Comparison of ENCODE assay signal across 8 mouse cellular contexts in genomic region chr11:3291311-3292061, GRCm38 (mm10). TPM values are rescaled to one million over a fixed set of nuclear protein-coding genes. Genes with fewer than 3 reads are reported as not detected.
DNase-seq lines count a peak whose midpoint lies in the region; ATAC-seq and TF ChIP-seq lines count a peak whose summit lies in the region.

No protein-coding gene starts in this region.

- TF ChIP-seq CTCF in lung, embryonic 14.5 days (IDR thresholded peaks at IDR 0.05; ENCODE audit: low read depth): no peak

- no peaks in the 10 kb centered on the region for H3K27me3 ChIP-seq in lung, embryonic 14.5 days (ENCODE audit: insufficient read depth, low read length)
- no peaks in the 10 kb centered on the region for H3K27me3 ChIP-seq in heart, embryonic 13.5 days (replicated peaks)
- H3K27me3 ChIP-seq in limb, embryonic 11.5 days (ENCODE audit: control insufficient read depth, insufficient read depth, low read length): no peaks in the 10 kb centered on the region

- peaks cover 47% of the 10 kb centered on the region for H3K36me3 ChIP-seq in lung, embryonic 14.5 days (ENCODE audit: insufficient read depth)
- H3K36me3 ChIP-seq in heart, embryonic 13.5 days: peaks cover 40% of the 10 kb centered on the region
- H3K36me3 ChIP-seq in limb, embryonic 11.5 days (ENCODE audit: control insufficient read depth, insufficient read depth, low read length): peaks cover 27% of the 10 kb centered on the region

- DNase-seq in lung, embryonic 14.5 days: peak; percentile 33
- no peak for DNase-seq in lung, postnatal 36 days
- DNase-seq in c-Kit-negative CD71-positive TER-119-positive erythroid progenitor cells, embryonic 14.5 days (ENCODE audit: low read depth, low spot score): peak; percentile 16
- peak; percentile 52 for DNase-seq in limb, embryonic 11.5 days (ENCODE audit: low spot score)
- peak; percentile 47 for DNase-seq in naive thymus-derived CD4-positive, alpha-beta T cell, adult 2 months (ENCODE audit: low read depth)
- no peak for DNase-seq in adrenal gland, postnatal 10 days
- DNase-seq in ovary, adult 18-20 months (ENCODE audit: low spot score): no peak

- peaks cover 22% of the 10 kb centered on the region for H3K4me1 ChIP-seq in lung, embryonic 14.5 days (ENCODE audit: insufficient read depth)
- peaks cover 64% of the 10 kb centered on the region for H3K4me1 ChIP-seq in heart, embryonic 13.5 days
- H3K4me1 ChIP-seq in limb, embryonic 11.5 days (ENCODE audit: control insufficient read depth, insufficient read depth, low read length): peaks cover 15% of the 10 kb centered on the region

- H3K4me2 ChIP-seq in lung, embryonic 14.5 days: peak overlapping the region; percentile 100
- H3K4me2 ChIP-seq in heart, embryonic 13.5 days: peak overlapping the region; percentile 99
- peak overlapping the region; percentile 100 for H3K4me2 ChIP-seq in limb, embryonic 11.5 days (ENCODE audit: low read depth, severe bottlenecking)

- H3K4me3 ChIP-seq in lung, embryonic 14.5 days (ENCODE audit: low read depth, low read length): peak overlapping the region; percentile 93
- peak overlapping the region; percentile 69 for H3K4me3 ChIP-seq in heart, embryonic 13.5 days
- peak overlapping the region; percentile 91 for H3K4me3 ChIP-seq in limb, embryonic 11.5 days (ENCODE audit: low read depth, low read length)

- H3K9me3 ChIP-seq in lung, embryonic 14.5 days (ENCODE audit: low read depth, low read length): no peaks in the 10 kb centered on the region
- H3K9me3 ChIP-seq in heart, embryonic 13.5 days: no peaks in the 10 kb centered on the region
- H3K9me3 ChIP-seq in limb, embryonic 11.5 days (ENCODE audit: control insufficient read depth, low read length): no peaks in the 10 kb centered on the region

- H3K27ac ChIP-seq in lung, embryonic 14.5 days (ENCODE audit: low read depth): peak overlapping the region; percentile 100
- peak overlapping the region; percentile 100 for H3K27ac ChIP-seq in heart, embryonic 13.5 days (replicated peaks)
- H3K27ac ChIP-seq in limb, embryonic 11.5 days (replicated peaks; ENCODE audit: low read depth, low read length): peak overlapping the region; percentile 36

- peak overlapping the region; percentile 95 for H3K9ac ChIP-seq in lung, embryonic 14.5 days
- H3K9ac ChIP-seq in heart, embryonic 13.5 days: peak overlapping the region; percentile 98
- H3K9ac ChIP-seq in limb, embryonic 11.5 days (ENCODE audit: low read length): peak overlapping the region; percentile 100

- ATAC-seq in lung, embryonic 14.5 days (ENCODE audit: insufficient read depth): no peak
- no peak for ATAC-seq in heart, embryonic 13.5 days (ENCODE audit: extremely low read depth, insufficient number of reproducible peaks, low FRiP score, low TSS enrichment)
- no peak for ATAC-seq in limb, embryonic 11.5 days (ENCODE audit: insufficient number of reproducible peaks, low FRiP score, low TSS enrichment, low read depth)

- WGBS in lung, embryonic 14.5 days: 1% methylated on average over 26 of the region's 26 CpGs
- WGBS in heart, embryonic 13.5 days: 2% methylated on average over 26 of the region's 26 CpGs
- under 1% methylated on average over 26 of the region's 26 CpGs for WGBS in limb, embryonic 11.5 days

RNA-seq across cellular contexts. Expression of gene Patz1, which starts 2.8 kb away (rescaled TPM):
- polyA plus RNA-seq in lung, embryonic 14.5 days (2014; fragmentation: Nextera tagmentation; extraction: Ambion mirVana): 60.7 and 61.3 TPM in 2 replicates
- 22.7 and 24.4 TPM in 2 replicates for polyA plus RNA-seq in heart, embryonic 13.5 days (2015; fragmentation: Nextera tagmentation; extraction: Ambion mirVana)
- 64.6 and 72.3 TPM in 2 replicates for polyA plus RNA-seq in limb, embryonic 11.5 days (2014; fragmentation: Nextera tagmentation; extraction: Ambion mirVana)
- 10 to 100 TPM; 31.2 to 38.5 TPM for total RNA-seq in adrenal gland, postnatal 10 days (2021)

RNA-seq across cellular contexts. Expression of gene Drg1, which starts 25.3 kb away (rescaled TPM):
- polyA plus RNA-seq in lung, embryonic 14.5 days (2014; fragmentation: Nextera tagmentation; extraction: Ambion mirVana): 237 and 245 TPM in 2 replicates
- 159 and 171 TPM in 2 replicates for polyA plus RNA-seq in heart, embryonic 13.5 days (2015; fragmentation: Nextera tagmentation; extraction: Ambion mirVana)
- 245 and 249 TPM in 2 replicates for polyA plus RNA-seq in limb, embryonic 11.5 days (2014; fragmentation: Nextera tagmentation; extraction: Ambion mirVana)
- total RNA-seq in adrenal gland, postnatal 10 days (2021): 10 to 100 TPM; 84.3 to 91.6 TPM

RNA-seq across cellular contexts. Expression of gene Pik3ip1, which starts 38.7 kb away (rescaled TPM):
- polyA plus RNA-seq in lung, embryonic 14.5 days (2014; fragmentation: Nextera tagmentation; extraction: Ambion mirVana): 6.4 and 8.5 TPM in 2 replicates
- polyA plus RNA-seq in heart, embryonic 13.5 days (2015; fragmentation: Nextera tagmentation; extraction: Ambion mirVana): 19.0 and 25.9 TPM in 2 replicates
- polyA plus RNA-seq in limb, embryonic 11.5 days (2014; fragmentation: Nextera tagmentation; extraction: Ambion mirVana): 10.2 and 11.5 TPM in 2 replicates
- 10 to 100 TPM; 13.3 to 17.8 TPM for total RNA-seq in adrenal gland, postnatal 10 days (2021)

Comparison
In these comparisons a context has a peak if more than half of its experiments do, and no peak if none do; other contexts are left out.
1. DNase-seq: peak in lung, embryonic 14.5 days (single experiment), c-Kit-negative CD71-positive TER-119-positive erythroid progenitor cells, embryonic 14.5 days (single experiment), limb, embryonic 11.5 days (single experiment) and naive thymus-derived CD4-positive, alpha-beta T cell, adult 2 months (single experiment); none in lung, postnatal 36 days (single experiment), adrenal gland, postnatal 10 days (single experiment) and ovary, adult 18-20 months (single experiment).
2. H3K27ac ChIP-seq: peak in every context shown above with its lines; median percentile 100 in lung, embryonic 14.5 days; 100 in heart, embryonic 13.5 days; 36 in limb, embryonic 11.5 days.
3. Peak in every context shown above with its lines, with median percentiles within 50 percentile points of each other: H3K4me2 ChIP-seq, H3K4me3 ChIP-seq and H3K9ac ChIP-seq.